Mouse (Mus musculus): ENCODE measurements around the gene Inpp5d.

GRCm38 (mm10) chr1:87740584-87741290 is 120.6 kb downstream of the Inpp5d start:
- TF ChIP-seq POLR2A (IDR thresholded peaks at IDR 0.05; ENCODE audit: borderline replicate concordance, extremely low read depth, low read depth, low read length) (no peak), CTCF (IDR thresholded peaks at IDR 0.05; ENCODE audit: insufficient read depth, low read length) (no peak)
